Mouse (Mus musculus): ENCODE measurements around the gene 1700008O03Rik. TPM values are rescaled to one million over a fixed set of nuclear protein-coding genes. Genes with fewer than 3 reads are reported as not detected.
A peak's percentile ranks its signal among the peaks of the same experiment; 100 is the strongest.

1700008O03Rik gene
- polyA plus RNA-seq, 1 experiment from 2014 or later = 1.0 TPM

DNA sequence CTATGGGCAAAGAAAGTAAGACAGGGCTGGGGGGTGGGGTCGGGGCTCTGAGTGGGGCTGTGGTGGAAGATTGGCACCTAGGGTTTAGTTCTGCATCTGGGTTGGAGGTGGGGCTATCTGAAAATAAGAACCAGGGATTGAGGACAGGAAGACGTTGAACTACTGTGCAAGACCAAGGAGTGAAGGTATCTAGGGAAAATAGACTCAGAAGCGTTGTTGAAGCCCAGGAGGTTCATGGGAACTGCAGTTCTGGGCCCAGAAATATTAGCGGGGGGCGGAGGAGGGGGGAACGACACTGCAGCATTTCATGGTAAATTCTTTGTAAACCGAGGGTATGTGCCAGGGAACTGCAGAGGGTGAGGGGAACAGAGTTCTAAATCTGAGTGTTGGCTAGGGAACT, 12.2 kb downstream of the 1700008O03Rik start:
- Histone ChIP-seq H3K27ac (ENCODE audit: low read depth, low read length) (no peak overlapping the region), H3K27me3 (ENCODE audit: control insufficient read depth, insufficient read depth, low read length) (no peaks in the 10 kb centered on the region), H3K4me3 (ENCODE audit: low read depth, low read length) (peak overlapping the region; percentile 55), H3K36me3 (ENCODE audit: control insufficient read depth, insufficient read depth, low read length) (no peaks in the 10 kb centered on the region), H3K9me3 (replicated peaks; ENCODE audit: control insufficient read depth, low read length) (no peaks in the 10 kb centered on the region), H3K4me2 (peak overlapping the region; percentile 76), H3K4me1 (ENCODE audit: control insufficient read depth, insufficient read depth, low read length) (peaks cover 7% of the 10 kb centered on the region; the same call in 1 of the 2 replicates), H3K9ac (ENCODE audit: low read depth, low read length) (peak overlapping the region; percentile 56)
- 10% methylated on average over 7 of the region's 7 CpGs for WGBS (ENCODE audit: insufficient replicate concordance)
- no peak for ATAC-seq (replicated peaks; ENCODE audit: insufficient number of reproducible peaks, low FRiP score, low TSS enrichment)

DNA sequence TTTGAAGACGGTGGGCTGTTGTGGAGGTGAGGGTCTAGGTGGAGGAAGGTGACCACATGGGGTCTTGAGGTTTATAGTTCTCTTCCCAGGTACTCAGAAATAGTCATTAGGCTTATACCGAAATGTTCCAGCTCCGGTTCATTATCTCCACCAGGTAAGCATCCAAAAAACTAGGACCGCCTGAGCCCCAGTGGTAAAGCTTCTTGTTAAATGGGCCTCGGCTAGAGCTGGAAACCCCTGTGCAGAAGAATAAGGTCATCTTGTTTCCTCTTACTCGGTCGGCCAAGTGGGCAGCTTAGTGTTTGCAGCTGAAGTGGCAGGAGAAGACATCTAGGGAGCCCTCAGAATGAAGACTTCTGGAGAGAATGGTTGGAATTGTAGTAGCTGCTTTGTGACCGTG, 12.9 kb downstream of the 1700008O03Rik start:
- Histone ChIP-seq H3K9ac (ENCODE audit: low read depth, low read length) (no peak overlapping the region), H3K27ac (ENCODE audit: low read depth, low read length) (no peak overlapping the region), H3K9me3 (replicated peaks; ENCODE audit: control insufficient read depth, low read length) (no peaks in the 10 kb centered on the region), H3K4me2 (no peak overlapping the region), H3K36me3 (ENCODE audit: control insufficient read depth, insufficient read depth, low read length) (no peaks in the 10 kb centered on the region), H3K27me3 (ENCODE audit: control insufficient read depth, insufficient read depth, low read length) (no peaks in the 10 kb centered on the region), H3K4me1 (ENCODE audit: control insufficient read depth, insufficient read depth, low read length) (peaks cover 7% of the 10 kb centered on the region; the same call in 1 of the 2 replicates), H3K4me3 (ENCODE audit: low read depth, low read length) (no peak overlapping the region)
- 89% methylated on average over 8 of the region's 8 CpGs for WGBS (ENCODE audit: insufficient replicate concordance)
- ATAC-seq (replicated peaks; ENCODE audit: insufficient number of reproducible peaks, low FRiP score, low TSS enrichment) = no peak

DNA sequence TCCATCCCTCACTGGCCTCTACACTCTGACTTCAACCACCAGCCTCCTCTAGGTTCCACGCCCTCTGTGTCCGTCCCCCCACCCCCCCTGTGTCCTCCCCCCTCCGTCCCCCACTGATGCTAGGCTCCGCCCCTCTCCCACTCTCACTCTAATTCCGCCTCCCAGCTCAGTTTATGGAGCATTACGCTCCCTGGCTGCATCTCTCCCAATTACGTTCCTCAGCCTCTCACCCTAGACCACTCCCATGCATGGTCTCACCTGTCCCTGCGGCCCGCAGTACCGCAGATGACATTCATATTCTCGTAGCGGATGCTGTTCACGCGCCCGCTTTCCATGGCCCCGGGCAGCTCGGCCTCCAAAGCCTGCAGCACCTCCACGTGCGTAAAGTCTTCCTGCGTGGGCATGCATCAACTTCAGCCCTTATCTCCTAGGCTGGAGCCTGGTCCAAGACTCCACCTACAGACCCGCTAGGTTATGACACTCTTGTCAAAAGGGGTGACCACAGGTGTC, 24.8 kb downstream of the 1700008O03Rik start:
- H3K9me3 ChIP-seq (replicated peaks; ENCODE audit: control insufficient read depth, low read length) = no peaks in the 10 kb centered on the region
- ATAC-seq (replicated peaks; ENCODE audit: insufficient number of reproducible peaks, low FRiP score, low TSS enrichment) = no peak

DNA sequence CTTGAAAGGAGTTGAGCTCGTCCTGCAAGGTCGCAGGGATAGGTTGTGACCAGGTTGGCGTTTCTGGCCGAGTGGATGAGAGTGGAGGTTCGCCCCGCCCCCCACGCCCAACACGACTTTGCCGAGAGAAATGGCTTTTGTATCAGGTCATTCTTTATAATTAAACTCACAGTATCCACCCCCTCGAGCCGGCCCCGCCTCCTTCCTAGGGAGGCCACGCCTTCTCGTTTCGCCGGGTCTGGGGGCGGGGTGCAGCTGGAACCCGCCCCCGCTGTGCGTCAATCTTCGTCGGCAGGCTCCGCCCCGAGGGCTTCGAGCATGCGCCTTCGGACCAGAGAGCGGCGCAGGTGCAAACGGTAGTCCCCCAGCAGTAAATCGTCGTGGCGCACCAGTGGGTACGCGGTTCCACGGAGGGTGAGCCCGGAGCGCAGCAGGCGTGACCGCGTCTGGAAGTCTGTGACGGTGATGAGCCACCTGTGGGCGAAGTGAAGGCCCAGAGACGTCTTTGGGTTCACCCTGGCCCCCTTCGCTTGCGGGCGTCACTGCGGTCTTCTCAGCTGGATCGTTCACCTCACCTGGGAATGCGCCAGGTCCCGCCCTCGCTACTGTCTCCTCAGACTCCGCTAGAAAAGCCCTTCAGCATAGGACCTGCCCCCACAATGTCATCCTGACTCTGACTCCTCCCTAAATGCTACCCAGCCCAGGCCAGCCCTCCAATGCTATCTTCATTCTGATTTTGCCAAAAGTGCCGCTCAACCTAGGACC, 25.5 kb downstream of the 1700008O03Rik start:
- under 1% methylated on average over 54 of the region's 54 CpGs for WGBS (ENCODE audit: insufficient replicate concordance)
- Histone ChIP-seq H3K9ac (ENCODE audit: low read depth, low read length) (peak overlapping the region; percentile 64), H3K27me3 (ENCODE audit: control insufficient read depth, insufficient read depth, low read length) (peaks cover 53% of the 10 kb centered on the region)

More for the DNA sequence above, 24.8 kb downstream of the 1700008O03Rik start:
- Histone ChIP-seq H3K27me3 (ENCODE audit: control insufficient read depth, insufficient read depth, low read length) (peaks cover 46% of the 10 kb centered on the region), H3K36me3 (ENCODE audit: control insufficient read depth, insufficient read depth, low read length) (no peaks in the 10 kb centered on the region), H3K9ac (ENCODE audit: low read depth, low read length) (no peak overlapping the region), H3K4me1 (ENCODE audit: control insufficient read depth, insufficient read depth, low read length) (peaks cover 17% of the 10 kb centered on the region), H3K4me2 (peak overlapping the region; percentile 94), H3K27ac (ENCODE audit: low read depth, low read length) (no peak overlapping the region), H3K4me3 (ENCODE audit: low read depth, low read length) (peak overlapping the region; percentile 59; the same call in 1 of the 2 replicates)
- 9% methylated on average over 21 of the region's 21 CpGs for WGBS (ENCODE audit: insufficient replicate concordance)

DNA sequence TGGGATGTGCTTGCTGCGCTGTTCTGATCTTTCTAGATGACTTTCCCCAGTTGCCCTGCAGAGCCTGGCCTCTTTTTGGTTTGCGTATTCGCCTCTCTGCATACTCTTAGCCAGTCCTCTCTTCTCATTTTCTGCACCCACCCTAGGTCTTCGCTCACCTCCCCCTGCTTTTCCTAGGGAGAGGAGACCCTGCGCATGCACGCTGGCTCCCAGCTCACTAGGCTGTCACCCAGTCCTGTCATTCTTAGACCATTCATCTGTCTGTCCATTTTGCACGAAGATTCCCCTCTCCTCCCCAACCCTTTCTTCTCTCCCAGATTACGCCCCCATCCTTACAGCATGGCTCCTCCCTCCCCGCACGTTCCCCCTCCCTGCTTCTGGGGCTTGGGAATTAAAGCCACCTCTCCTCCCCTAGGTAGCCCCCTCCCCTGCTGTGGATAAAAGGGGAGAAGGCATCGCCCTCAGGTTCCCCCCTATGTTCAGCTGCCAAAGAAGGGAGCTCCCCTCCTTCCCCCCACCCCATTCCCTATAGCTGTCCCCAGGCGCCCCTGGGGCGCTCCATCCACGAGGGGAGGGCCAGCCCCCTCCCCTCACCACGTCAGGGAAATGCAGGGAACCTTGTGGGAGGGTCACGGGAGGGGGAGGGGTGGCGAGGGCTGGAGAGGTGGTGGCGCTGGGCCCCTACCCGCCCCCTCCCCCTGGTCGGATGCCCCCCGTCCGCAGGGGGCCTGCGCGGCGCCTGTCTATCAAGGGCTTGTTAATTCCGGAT, 26.6 kb downstream of the 1700008O03Rik start:
- Histone ChIP-seq H3K4me1 (ENCODE audit: control insufficient read depth, insufficient read depth, low read length) (peaks cover 17% of the 10 kb centered on the region), H3K9me3 (replicated peaks; ENCODE audit: control insufficient read depth, low read length) (no peaks in the 10 kb centered on the region), H3K36me3 (ENCODE audit: control insufficient read depth, insufficient read depth, low read length) (no peaks in the 10 kb centered on the region), H3K9ac (ENCODE audit: low read depth, low read length) (peak overlapping the region; percentile 62), H3K4me2 (peak overlapping the region; percentile 94), H3K27ac (ENCODE audit: low read depth, low read length) (peak overlapping the region; percentile 62), H3K4me3 (ENCODE audit: low read depth, low read length) (peak overlapping the region; percentile 59), H3K27me3 (ENCODE audit: control insufficient read depth, insufficient read depth, low read length) (peaks cover 63% of the 10 kb centered on the region)
- whole genome bisulfite sequencing (ENCODE audit: insufficient replicate concordance) = 5% methylated on average over 17 of the region's 26 CpGs
- no peak; the same call in 1 of the 2 replicates for ATAC-seq (replicated peaks; ENCODE audit: insufficient number of reproducible peaks, low FRiP score, low TSS enrichment)

More for the DNA sequence above, 25.5 kb downstream of the 1700008O03Rik start:
- no peaks in the 10 kb centered on the region for H3K36me3 ChIP-seq (ENCODE audit: control insufficient read depth, insufficient read depth, low read length)
- peak overlapping the region; percentile 94 for H3K4me2 ChIP-seq
- H3K4me3 ChIP-seq (ENCODE audit: low read depth, low read length) = peak overlapping the region; percentile 59
- H3K9me3 ChIP-seq (replicated peaks; ENCODE audit: control insufficient read depth, low read length) = no peaks in the 10 kb centered on the region
- H3K27ac ChIP-seq (ENCODE audit: low read depth, low read length) = peak overlapping the region; percentile 62; the same call in 1 of the 2 replicates
- H3K4me1 ChIP-seq (ENCODE audit: control insufficient read depth, insufficient read depth, low read length) = peaks cover 17% of the 10 kb centered on the region
- peak; percentile 62 for ATAC-seq (replicated peaks; ENCODE audit: insufficient number of reproducible peaks, low FRiP score, low TSS enrichment)

DNA sequence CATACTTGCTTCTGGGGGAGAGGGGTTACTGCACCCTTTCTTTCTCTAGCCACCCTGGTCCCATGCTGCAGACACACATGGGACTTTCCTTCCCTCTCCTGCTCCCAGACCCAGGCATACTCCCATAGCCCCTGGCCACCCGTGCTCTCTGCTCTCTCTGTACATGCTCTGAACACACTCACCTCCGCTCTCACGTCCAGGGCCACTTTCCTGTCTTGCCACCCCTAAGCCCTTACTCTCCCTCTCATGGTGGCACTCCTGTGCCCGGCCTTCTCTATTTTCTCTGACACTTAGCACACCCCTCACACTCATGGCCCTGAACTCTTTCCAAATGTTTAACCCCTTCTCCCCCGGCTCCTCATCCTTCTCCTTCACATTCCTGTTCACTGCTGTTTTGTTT, 27.6 kb downstream of the 1700008O03Rik start:
- no peak for ATAC-seq (replicated peaks; ENCODE audit: insufficient number of reproducible peaks, low FRiP score, low TSS enrichment)
- Histone ChIP-seq H3K9ac (ENCODE audit: low read depth, low read length) (no peak overlapping the region), H3K4me3 (ENCODE audit: low read depth, low read length) (no peak overlapping the region; the same call in 1 of the 2 replicates), H3K27me3 (ENCODE audit: control insufficient read depth, insufficient read depth, low read length) (peaks cover 74% of the 10 kb centered on the region), H3K36me3 (ENCODE audit: control insufficient read depth, insufficient read depth, low read length) (no peaks in the 10 kb centered on the region), H3K4me2 (peak overlapping the region; percentile 59), H3K9me3 (replicated peaks; ENCODE audit: control insufficient read depth, low read length) (no peaks in the 10 kb centered on the region), H3K27ac (ENCODE audit: low read depth, low read length) (no peak overlapping the region), H3K4me1 (ENCODE audit: control insufficient read depth, insufficient read depth, low read length) (peaks cover 22% of the 10 kb centered on the region)
- 17% methylated on average over 5 of the region's 5 CpGs for WGBS (ENCODE audit: insufficient replicate concordance)

DNA sequence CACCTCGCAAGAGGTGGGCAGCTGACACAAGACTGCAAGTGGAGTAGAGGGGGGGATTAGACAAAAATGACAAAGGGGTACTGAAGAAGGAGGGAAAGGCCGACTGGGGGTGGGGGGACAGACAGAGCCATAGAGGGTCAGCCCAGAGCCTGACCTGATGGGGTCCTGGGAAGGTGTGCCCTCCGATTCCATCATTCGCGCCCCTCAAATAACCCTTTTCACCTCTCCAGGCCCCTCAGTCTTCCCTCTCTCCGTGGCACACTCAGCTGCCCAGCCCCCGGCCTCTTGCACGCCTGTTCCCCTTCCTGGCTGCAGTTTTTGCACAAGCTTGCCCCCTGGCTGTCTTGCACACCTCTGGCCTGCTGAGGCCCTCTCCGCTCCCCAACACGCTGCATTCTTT, 28.1 kb downstream of the 1700008O03Rik start:
- no peaks in the 10 kb centered on the region for H3K36me3 ChIP-seq (ENCODE audit: control insufficient read depth, insufficient read depth, low read length)
- peaks cover 78% of the 10 kb centered on the region for H3K27me3 ChIP-seq (ENCODE audit: control insufficient read depth, insufficient read depth, low read length)
- peak overlapping the region; percentile 30 for H3K4me3 ChIP-seq (ENCODE audit: low read depth, low read length)
- peak overlapping the region; percentile 59 for H3K4me2 ChIP-seq
- 11% methylated on average over 10 of the region's 10 CpGs for WGBS (ENCODE audit: insufficient replicate concordance)
- H3K9ac ChIP-seq (ENCODE audit: low read depth, low read length) = peak overlapping the region; percentile 47; the same call in 1 of the 2 replicates
- no peaks in the 10 kb centered on the region for H3K9me3 ChIP-seq (replicated peaks; ENCODE audit: control insufficient read depth, low read length)
- no peak overlapping the region for H3K27ac ChIP-seq (ENCODE audit: low read depth, low read length)
- H3K4me1 ChIP-seq (ENCODE audit: control insufficient read depth, insufficient read depth, low read length) = peaks cover 22% of the 10 kb centered on the region
- no peak for ATAC-seq (replicated peaks; ENCODE audit: insufficient number of reproducible peaks, low FRiP score, low TSS enrichment)
